Comparison of ENCODE assay signal across 13 mouse cellular contexts in genomic region chr1:83223072-83223471, GRCm38 (mm10).
DNase-seq lines count a peak whose midpoint lies in the region; ATAC-seq and TF ChIP-seq lines count a peak whose summit lies in the region.
"Had no signal": no experiment of that assay in that cellular context is flagged by ENCODE, and none has a peak within 500 bp of the region (broad histone marks: within the 10 kb centered on the region; RNA-seq: fewer than 3 reads in every experiment).

No protein-coding gene starts in this region.

- H3K36me3 ChIP-seq in heart, postnatal 0 days (replicated peaks; ENCODE audit: control insufficient read depth, insufficient read depth, low read length) = no peaks in the 10 kb centered on the region
- H3K36me3 ChIP-seq in midbrain, embryonic 14.5 days (ENCODE audit: control insufficient read depth, insufficient read depth, low read length) = no peaks in the 10 kb centered on the region
- H3K36me3 ChIP-seq in midbrain, embryonic 15.5 days (replicated peaks) = no peaks in the 10 kb centered on the region
- no peaks in the 10 kb centered on the region for H3K36me3 ChIP-seq in stomach, postnatal 0 days (ENCODE audit: control insufficient read depth, insufficient read depth, low read length)
- no peaks in the 10 kb centered on the region for H3K36me3 ChIP-seq in kidney, embryonic 16.5 days (ENCODE audit: insufficient read depth, low read length)
- H3K36me3 ChIP-seq: embryonic facial prominence, embryonic 13.5 days; kidney, embryonic 15.5 days; liver, embryonic 13.5 days; neural tube, embryonic 12.5 days had no signal

- no peak overlapping the region for H3K4me2 ChIP-seq in heart, postnatal 0 days (ENCODE audit: low read depth, low read length)
- no peak overlapping the region for H3K4me2 ChIP-seq in midbrain, embryonic 14.5 days (ENCODE audit: low read length)
- H3K4me2 ChIP-seq in midbrain, embryonic 15.5 days = no peak overlapping the region
- H3K4me2 ChIP-seq in stomach, postnatal 0 days (replicated peaks; ENCODE audit: low read depth) = no peak overlapping the region
- no peak overlapping the region for H3K4me2 ChIP-seq in kidney, embryonic 16.5 days (replicated peaks; ENCODE audit: low read depth, low read length)
- H3K4me2 ChIP-seq: embryonic facial prominence, embryonic 13.5 days; kidney, embryonic 15.5 days; liver, embryonic 13.5 days; neural tube, embryonic 12.5 days had no signal

- H3K27me3 ChIP-seq in heart, postnatal 0 days (ENCODE audit: control insufficient read depth, insufficient read depth, low read length) = no peaks in the 10 kb centered on the region
- H3K27me3 ChIP-seq in midbrain, embryonic 14.5 days (ENCODE audit: control insufficient read depth, insufficient read depth, low read length) = no peaks in the 10 kb centered on the region
- H3K27me3 ChIP-seq in midbrain, embryonic 15.5 days (replicated peaks) = no peaks in the 10 kb centered on the region
- H3K27me3 ChIP-seq in stomach, postnatal 0 days (ENCODE audit: control insufficient read depth, insufficient read depth, low read length) = no peaks in the 10 kb centered on the region
- H3K27me3 ChIP-seq in kidney, embryonic 16.5 days (ENCODE audit: insufficient read depth, low read length) = no peaks in the 10 kb centered on the region
- H3K27me3 ChIP-seq: embryonic facial prominence, embryonic 13.5 days; kidney, embryonic 15.5 days; liver, embryonic 13.5 days; megakaryocyte, embryonic 14.5 days; neural tube, embryonic 12.5 days had no signal

- H3K9me3 ChIP-seq in heart, postnatal 0 days (replicated peaks; ENCODE audit: control insufficient read depth, low read length) = no peaks in the 10 kb centered on the region
- no peaks in the 10 kb centered on the region; the same call in 1 of the 2 replicates for H3K9me3 ChIP-seq in midbrain, embryonic 14.5 days (ENCODE audit: control insufficient read depth, low read length)
- no peaks in the 10 kb centered on the region for H3K9me3 ChIP-seq in midbrain, embryonic 15.5 days
- no peaks in the 10 kb centered on the region for H3K9me3 ChIP-seq in stomach, postnatal 0 days (ENCODE audit: control insufficient read depth, low read length)
- H3K9me3 ChIP-seq in kidney, embryonic 16.5 days (ENCODE audit: low read length) = no peaks in the 10 kb centered on the region
- H3K9me3 ChIP-seq: kidney, embryonic 15.5 days; liver, embryonic 13.5 days; neural tube, embryonic 12.5 days had no signal

- no peak overlapping the region for H3K9ac ChIP-seq in heart, postnatal 0 days (replicated peaks; ENCODE audit: low read depth, low read length)
- H3K9ac ChIP-seq in midbrain, embryonic 14.5 days (replicated peaks; ENCODE audit: low read length) = no peak overlapping the region
- H3K9ac ChIP-seq in midbrain, embryonic 15.5 days = no peak overlapping the region
- H3K9ac ChIP-seq in stomach, postnatal 0 days (ENCODE audit: low read length) = no peak overlapping the region
- no peak overlapping the region for H3K9ac ChIP-seq in kidney, embryonic 16.5 days (replicated peaks; ENCODE audit: low read length)
- H3K9ac ChIP-seq: embryonic facial prominence, embryonic 13.5 days; kidney, embryonic 15.5 days; liver, embryonic 13.5 days; neural tube, embryonic 12.5 days had no signal

- TF ChIP-seq EP300 in heart, postnatal 0 days (IDR thresholded peaks at IDR 0.05; ENCODE audit: low read depth) = no peak
- no peak for TF ChIP-seq EP300 in stomach, postnatal 0 days (optimal IDR thresholded peaks at IDR 0.05)

- no peak overlapping the region for H3K4me3 ChIP-seq in heart, postnatal 0 days (ENCODE audit: low read depth, low read length)
- no peak overlapping the region for H3K4me3 ChIP-seq in midbrain, embryonic 14.5 days (replicated peaks; ENCODE audit: low read depth, low read length)
- no peak overlapping the region for H3K4me3 ChIP-seq in midbrain, embryonic 15.5 days
- no peak overlapping the region for H3K4me3 ChIP-seq in stomach, postnatal 0 days (ENCODE audit: low read depth, low read length)
- no peak overlapping the region for H3K4me3 ChIP-seq in kidney, embryonic 16.5 days (ENCODE audit: low read length)
- H3K4me3 ChIP-seq: embryonic facial prominence, embryonic 13.5 days; kidney, embryonic 15.5 days; liver, embryonic 13.5 days; megakaryocyte, embryonic 14.5 days; neural tube, embryonic 12.5 days had no signal

- peak; percentile 52 for TF ChIP-seq CTCF in heart, postnatal 0 days (IDR thresholded peaks at IDR 0.05; ENCODE audit: low read depth)
- peak; percentile 58 for TF ChIP-seq CTCF in stomach, postnatal 0 days (IDR thresholded peaks at IDR 0.05; ENCODE audit: low read depth)

- no peaks in the 10 kb centered on the region for H3K4me1 ChIP-seq in heart, postnatal 0 days (ENCODE audit: control insufficient read depth, insufficient read depth)
- no peaks in the 10 kb centered on the region for H3K4me1 ChIP-seq in midbrain, embryonic 14.5 days (ENCODE audit: control insufficient read depth, insufficient read depth, low read length)
- no peaks in the 10 kb centered on the region for H3K4me1 ChIP-seq in midbrain, embryonic 15.5 days
- no peaks in the 10 kb centered on the region for H3K4me1 ChIP-seq in stomach, postnatal 0 days (replicated peaks; ENCODE audit: control insufficient read depth, insufficient read depth)
- H3K4me1 ChIP-seq in kidney, embryonic 16.5 days (ENCODE audit: insufficient read depth, low read length) = no peaks in the 10 kb centered on the region
- H3K4me1 ChIP-seq: embryonic facial prominence, embryonic 13.5 days; kidney, embryonic 15.5 days; liver, embryonic 13.5 days; megakaryocyte, embryonic 14.5 days; neural tube, embryonic 12.5 days had no signal

- H3K27ac ChIP-seq in heart, postnatal 0 days (ENCODE audit: low read depth) = no peak overlapping the region
- no peak overlapping the region for H3K27ac ChIP-seq in midbrain, embryonic 14.5 days (replicated peaks; ENCODE audit: low read depth, low read length)
- no peak overlapping the region for H3K27ac ChIP-seq in midbrain, embryonic 15.5 days
- no peak overlapping the region for H3K27ac ChIP-seq in stomach, postnatal 0 days (replicated peaks)
- no peak overlapping the region for H3K27ac ChIP-seq in kidney, embryonic 16.5 days (ENCODE audit: low read length)
- H3K27ac ChIP-seq: embryonic facial prominence, embryonic 13.5 days; kidney, embryonic 15.5 days; liver, embryonic 13.5 days; neural tube, embryonic 12.5 days had no signal

- no peak for ATAC-seq in heart, postnatal 0 days (ENCODE audit: insufficient read depth, low read depth)
- no peak for ATAC-seq in midbrain, embryonic 14.5 days (ENCODE audit: low FRiP score, low TSS enrichment)
- no peak for ATAC-seq in midbrain, embryonic 15.5 days (replicated peaks)
- ATAC-seq in stomach, postnatal 0 days (ENCODE audit: low FRiP score, low TSS enrichment) = no peak
- no peak for ATAC-seq in kidney, embryonic 16.5 days (ENCODE audit: low FRiP score, low TSS enrichment)

- intact Hi-C loops in heart, postnatal 14 days (cut with DNase I) = loop anchor here (5.0 kb wide), 1 partner anchor 184 kb away; the partner anchor contains the start of gene Sphkap

- peak; percentile 41 for DNase-seq in heart, postnatal 0 days (ENCODE audit: low spot score)
- no peak for DNase-seq in heart, postnatal 14 days
- peak; percentile 58 for DNase-seq in midbrain, embryonic 14.5 days
- DNase-seq in ZHBTc4 (ENCODE audit: low read depth, low spot score) = peak; percentile 7
- no peak for DNase-seq in stomach, postnatal 0 days (ENCODE audit: low spot score)
- DNase-seq: heart, postnatal 4 days; liver, embryonic 13.5 days had no signal

- WGBS in heart, postnatal 0 days = 56% methylated on average over 1 of the region's 1 CpGs
- 77% methylated on average over 1 of the region's 1 CpGs for WGBS in midbrain, embryonic 14.5 days
- 74% methylated on average over 1 of the region's 1 CpGs for WGBS in midbrain, embryonic 15.5 days
- 69% methylated on average over 1 of the region's 1 CpGs for WGBS in stomach, postnatal 0 days
- 75% methylated on average over 1 of the region's 1 CpGs for WGBS in kidney, embryonic 16.5 days

Comparison
In these comparisons a context has a peak if more than half of its experiments do, and no peak if none do; other contexts are left out.
1. DNase-seq: peak in heart, postnatal 0 days (single experiment), midbrain, embryonic 14.5 days (single experiment) and ZHBTc4 (single experiment); none in heart, postnatal 14 days (0 of 2) and stomach, postnatal 0 days (single experiment).